ENCODE assay signal across 14 mouse cellular contexts in genomic region chr9:86543451-86543850, GRCm38 (mm10).
"Had no signal": no experiment of that assay in that cellular context is flagged by ENCODE, and none has a peak within 500 bp of the region (broad histone marks: within the 10 kb centered on the region; RNA-seq: fewer than 3 reads in every experiment).

No protein-coding gene starts in this region.

- H3K4me2 ChIP-seq: limb, embryonic 15.5 days; liver, embryonic 12.5 days; lung, embryonic 14.5 days; midbrain, embryonic 12.5 days; stomach, embryonic 15.5 days had no signal

- H3K27ac ChIP-seq: limb, embryonic 15.5 days; liver, embryonic 12.5 days; macrophage; midbrain, embryonic 12.5 days; stomach, embryonic 15.5 days had no signal

- DNase-seq: kidney, postnatal 25 days; layer of hippocampus, adult 9-11 months; layer of hippocampus, postnatal 36 days; lung, embryonic 14.5 days; lung, postnatal 14 days; right cerebral cortex, postnatal 14 days; thymus, postnatal 36 days had no signal

- ATAC-seq: liver, embryonic 12.5 days; midbrain, embryonic 16.5 days had no signal

- H3K9ac ChIP-seq: limb, embryonic 15.5 days; liver, embryonic 12.5 days; lung, embryonic 14.5 days; midbrain, embryonic 12.5 days; stomach, embryonic 15.5 days had no signal

- H3K4me1 ChIP-seq: limb, embryonic 15.5 days; liver, embryonic 12.5 days; midbrain, embryonic 12.5 days; stomach, embryonic 15.5 days had no signal

- H3K9me3 ChIP-seq: limb, embryonic 15.5 days; liver, embryonic 12.5 days; megakaryocyte, embryonic 14.5 days; midbrain, embryonic 12.5 days; stomach, embryonic 15.5 days had no signal

- H3K27me3 ChIP-seq: limb, embryonic 15.5 days; liver, embryonic 12.5 days; megakaryocyte, embryonic 14.5 days; midbrain, embryonic 12.5 days; stomach, embryonic 15.5 days had no signal

- H3K4me3 ChIP-seq: limb, embryonic 15.5 days; liver, embryonic 12.5 days; megakaryocyte, embryonic 14.5 days; midbrain, embryonic 12.5 days; stomach, embryonic 15.5 days had no signal
